Mouse (Mus musculus) hindbrain, embryonic 15.5 days (tissue): ENCODE results near the gene Rfk. TPM values are rescaled to one million over a fixed set of nuclear protein-coding genes. Genes with fewer than 3 reads are reported as not detected.

Experiments
- ATAC-seq: fragments of 200-750 bp; cut with Nextera tagmentation; 2 replicates; pipeline ENCODE4 v1.8.0; 2017; ENCODE audit warnings: low read depth, moderate number of reproducible peaks, moderate TSS enrichment; ENCODE audit not compliant: low FRiP score
- H3K27ac ChIP-seq: fragments of 300-500 bp; sonication (generic); replicated peaks from 2 replicates; pipeline ENCODE4 v1.5.1; 2015; ENCODE audit warnings: mild to moderate bottlenecking, inconsistent platforms
- H3K27me3 ChIP-seq: fragments of 300-500 bp; sonication (generic); 2 replicates; pipeline ENCODE4 v1.6.1; 2015; ENCODE audit warnings: control low read depth, inconsistent platforms
- H3K36me3 ChIP-seq: fragments of 300-500 bp; sonication (generic); 2 replicates; pipeline ENCODE4 v1.6.1; 2015; ENCODE audit warnings: control low read depth, inconsistent platforms
- H3K4me1 ChIP-seq: fragments of 300-500 bp; sonication (generic); replicated peaks from 2 replicates; pipeline ENCODE4 v1.6.1; 2015; ENCODE audit warnings: control low read depth, inconsistent platforms
- H3K4me2 ChIP-seq: fragments of 300-500 bp; sonication (generic); 2 replicates; pipeline ENCODE4 v1.6.1; 2015; ENCODE audit warnings: moderate library complexity, mild to moderate bottlenecking, inconsistent platforms
- H3K4me3 ChIP-seq: fragments of 300-500 bp; sonication (generic); 2 replicates; pipeline ENCODE4 v1.5.1; 2015; ENCODE audit warnings: mild to moderate bottlenecking, inconsistent platforms
- H3K9ac ChIP-seq: fragments of 300-500 bp; sonication (generic); 2 replicates; pipeline ENCODE4 v1.6.1; 2015; ENCODE audit warnings: inconsistent platforms
- H3K9me3 ChIP-seq: fragments of 300-500 bp; sonication (generic); 2 replicates; pipeline ENCODE4 v1.6.1; 2016; ENCODE audit warnings: control low read depth, inconsistent platforms
- WGBS: fragments of 180-500 bp; shearing (Covaris S2); methylation state at CpG from one replicate; pipeline ENCODE4 v1.1.7; 2015; 5-methylcytosine and 5-hydroxymethylcytosine counted together
- polyA plus RNA-seq: library from polyadenylated mRNA; unstranded; fragments of >200 nt; fragmentation: Nextera tagmentation; extraction: Ambion mirVana; gene quantifications from 2 replicates; pipeline ENCODE4 v1.2.1, GENCODE M21; 2015

Gene Rfk
- polyA plus RNA-seq, 1 experiment from 2014 or later: 88.1 TPM

- ATAC-seq: no peak
- H3K27me3 ChIP-seq: no peaks in the 10 kb centered on the region
- no peaks in the 10 kb centered on the region for H3K9me3 ChIP-seq
- no peaks in the 10 kb centered on the region for H3K36me3 ChIP-seq
- H3K4me3 ChIP-seq: no peak overlapping the region
- 67% methylated on average over 1 of the region's 1 CpGs for WGBS
- no peak overlapping the region for H3K4me2 ChIP-seq
- no peaks in the 10 kb centered on the region for H3K4me1 ChIP-seq
- no peak overlapping the region for H3K27ac ChIP-seq
- no peak overlapping the region for H3K9ac ChIP-seq
These were observed 24.0 kb downstream of the Rfk start for GRCm38 (mm10) chr19:17417855-17418254.

DNA sequence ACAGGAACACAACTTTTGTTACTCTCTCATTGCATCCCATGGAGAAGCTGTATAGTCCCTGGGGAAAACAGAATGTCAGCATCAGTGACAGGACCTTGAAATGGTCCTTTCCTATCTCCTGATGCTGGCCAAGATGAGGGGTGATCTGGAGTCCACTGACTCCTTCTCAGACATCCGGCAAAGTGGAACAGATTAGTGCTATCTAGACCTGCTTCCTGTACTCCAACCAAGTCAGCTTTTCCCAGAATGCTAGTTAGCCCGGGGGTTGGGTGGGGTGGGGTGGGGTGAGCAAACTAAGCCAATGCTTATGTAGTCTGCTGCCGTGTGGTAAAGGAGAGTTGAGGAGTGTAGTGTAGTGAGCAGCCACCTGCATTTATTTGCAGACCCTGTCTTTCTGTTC, 29.5 kb downstream of the Rfk start:
- H3K9ac ChIP-seq: no peak overlapping the region
- no peaks in the 10 kb centered on the region for H3K27me3 ChIP-seq
- H3K9me3 ChIP-seq: no peaks in the 10 kb centered on the region
- 90% methylated on average over 3 of the region's 3 CpGs for WGBS
- H3K4me2 ChIP-seq: no peak overlapping the region
- H3K4me1 ChIP-seq: no peaks in the 10 kb centered on the region
- H3K36me3 ChIP-seq: no peaks in the 10 kb centered on the region
- ATAC-seq: no peak
- H3K27ac ChIP-seq: no peak overlapping the region
- no peak overlapping the region for H3K4me3 ChIP-seq

GRCm38 (mm10) chr19:17427824-17428560, 34.1 kb downstream of the Rfk start:
- no peaks in the 10 kb centered on the region for H3K36me3 ChIP-seq
- 92% methylated on average over 2 of the region's 2 CpGs for WGBS
- no peaks in the 10 kb centered on the region for H3K27me3 ChIP-seq
- H3K4me2 ChIP-seq: no peak overlapping the region
- H3K27ac ChIP-seq: no peak overlapping the region
- H3K9me3 ChIP-seq: no peaks in the 10 kb centered on the region
- no peaks in the 10 kb centered on the region for H3K4me1 ChIP-seq
- H3K4me3 ChIP-seq: no peak overlapping the region
- no peak for ATAC-seq
- no peak overlapping the region for H3K9ac ChIP-seq

DNA sequence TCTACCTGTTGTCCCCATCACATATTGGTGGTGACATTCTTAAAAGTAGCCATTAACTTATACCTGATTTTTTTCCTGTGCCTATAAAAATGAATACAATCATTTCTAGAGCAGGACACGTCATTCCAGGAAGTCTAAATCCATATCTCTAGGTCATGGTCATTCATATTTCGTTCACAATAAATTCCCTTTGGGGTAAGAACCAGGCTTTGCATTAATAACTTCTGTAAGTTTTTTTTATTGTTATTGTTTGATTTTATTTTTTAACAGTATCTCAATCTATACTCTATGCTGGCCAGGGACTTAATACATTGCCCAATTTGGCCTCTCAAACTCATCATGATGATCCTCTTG, 34.7 kb downstream of the Rfk start:
- no peaks in the 10 kb centered on the region for H3K4me1 ChIP-seq

DNA sequence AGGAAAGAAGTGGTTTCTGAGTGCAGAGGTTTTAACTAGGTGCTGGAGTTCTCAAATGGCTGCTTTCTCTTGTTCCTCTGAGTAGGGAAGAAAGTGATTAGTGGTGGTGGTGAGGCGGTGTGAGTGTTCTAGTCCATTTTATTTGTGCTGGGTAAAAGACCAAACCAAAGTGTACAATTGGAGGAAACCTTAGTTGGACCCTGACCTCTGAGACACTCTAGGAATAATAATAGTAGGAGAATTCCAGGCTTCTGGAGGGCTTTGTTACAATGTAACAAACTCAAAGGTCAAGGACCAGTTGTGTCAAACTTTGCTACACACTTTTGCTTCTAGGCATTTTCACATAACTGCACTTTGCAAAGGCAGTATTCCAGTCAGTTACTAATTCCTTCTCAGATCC, 42.8 kb downstream of the Rfk start:
- ATAC-seq: no peak
- no peak overlapping the region for H3K4me2 ChIP-seq
- no peaks in the 10 kb centered on the region for H3K4me1 ChIP-seq
- no peaks in the 10 kb centered on the region for H3K36me3 ChIP-seq
- no peak overlapping the region for H3K4me3 ChIP-seq
- no peak overlapping the region for H3K27ac ChIP-seq
- no peaks in the 10 kb centered on the region for H3K27me3 ChIP-seq
- WGBS: 86% methylated on average over 1 of the region's 1 CpGs
- no peaks in the 10 kb centered on the region for H3K9me3 ChIP-seq
- H3K9ac ChIP-seq: no peak overlapping the region

More for the DNA sequence above, 34.7 kb downstream of the Rfk start:
- no peak overlapping the region for H3K27ac ChIP-seq
- H3K4me2 ChIP-seq: no peak overlapping the region
- ATAC-seq: no peak
- no peak overlapping the region for H3K9ac ChIP-seq
- WGBS: 82% methylated on average over 2 of the region's 2 CpGs
- H3K9me3 ChIP-seq: no peaks in the 10 kb centered on the region
- no peaks in the 10 kb centered on the region for H3K27me3 ChIP-seq
- H3K36me3 ChIP-seq: no peaks in the 10 kb centered on the region
- H3K4me3 ChIP-seq: no peak overlapping the region

DNA sequence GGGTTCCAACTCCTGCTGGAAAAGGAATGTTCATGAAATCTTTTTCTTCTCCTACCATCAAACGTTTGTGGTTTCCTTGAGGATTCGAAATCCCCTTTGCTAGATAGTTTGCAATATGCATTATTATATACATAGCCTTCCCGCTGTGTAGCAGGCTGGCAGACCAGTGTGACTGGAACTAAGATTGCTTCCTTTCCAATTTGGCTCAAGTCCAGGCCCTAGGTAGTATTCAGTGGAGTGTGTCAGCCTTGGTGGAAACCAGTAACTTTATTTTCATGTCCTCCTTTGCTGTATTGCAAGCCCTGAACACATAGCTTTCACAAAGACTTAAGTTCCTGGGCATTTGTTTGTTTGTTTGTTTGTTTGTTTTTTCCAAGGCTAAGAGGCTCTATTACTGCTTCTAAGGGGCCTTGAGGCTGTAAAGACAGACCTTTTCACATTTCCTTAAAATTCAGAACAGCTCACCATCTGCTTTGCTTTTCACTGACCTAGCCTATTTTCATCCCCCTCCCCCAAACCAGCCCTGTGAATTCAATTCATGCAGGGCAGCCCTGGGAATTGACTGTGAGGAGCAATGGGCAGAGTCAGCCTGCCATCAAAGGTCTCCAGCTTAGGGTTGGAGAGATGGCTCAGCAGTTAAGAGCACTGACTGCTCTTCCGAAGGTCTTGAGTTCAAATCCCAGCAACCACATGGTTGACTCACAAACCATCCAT, 45.8 kb downstream of the Rfk start:
- Histone ChIP-seq H3K36me3 (no peaks in the 10 kb centered on the region), H3K27me3 (no peaks in the 10 kb centered on the region), H3K4me2 (no peak overlapping the region), H3K9me3 (no peaks in the 10 kb centered on the region), H3K4me1 (no peaks in the 10 kb centered on the region), H3K9ac (no peak overlapping the region), H3K4me3 (no peak overlapping the region), H3K27ac (no peak overlapping the region)
- no peak for ATAC-seq
- WGBS: 57% methylated on average over 4 of the region's 4 CpGs

GRCm38 (mm10) chr19:17443581-17443980, 49.7 kb downstream of the Rfk start:
- 96% methylated on average over 7 of the region's 7 CpGs for whole genome bisulfite sequencing
- H3K36me3 ChIP-seq: no peaks in the 10 kb centered on the region
- H3K27ac ChIP-seq: no peak overlapping the region
- H3K4me1 ChIP-seq: no peaks in the 10 kb centered on the region
- ATAC-seq: no peak
- no peak overlapping the region for H3K4me3 ChIP-seq
- no peak overlapping the region for H3K9ac ChIP-seq
- no peaks in the 10 kb centered on the region for H3K9me3 ChIP-seq
- no peak overlapping the region for H3K4me2 ChIP-seq
- H3K27me3 ChIP-seq: no peaks in the 10 kb centered on the region

Other genes starting within 250 kb of the Rfk start
- 0.71 and 1.4 TPM in 2 replicates for gene Gcnt1, start 21.2 kb upstream of the Rfk start, polyA plus RNA-seq